Mouse (Mus musculus) brain, embryonic 14.5 days (tissue): ENCODE results near the gene Nr6a1.

Experiments
- CTCF ChIP-seq: fragments of 200-500 bp; IDR thresholded peaks from 2 replicates; pipeline ENCODE4 v1.5.1; 2012; ENCODE audit warnings: inconsistent platforms, mild to moderate bottlenecking, moderate library complexity, borderline replicate concordance; ENCODE audit not compliant: insufficient read depth, insufficient read length; ENCODE audit errors: extremely low read depth
- POLR2A ChIP-seq: fragments of 200-500 bp; IDR thresholded peaks from 2 replicates; pipeline ENCODE4 v1.6.1; 2012; ENCODE audit warnings: mild to moderate bottlenecking, inconsistent platforms, borderline replicate concordance; ENCODE audit not compliant: poor library complexity, insufficient read depth, insufficient read length, severe bottlenecking; ENCODE audit errors: extremely low read depth

- no peak for TF ChIP-seq CTCF
- no peak for TF ChIP-seq POLR2A
These were observed 237.6 kb downstream of the Nr6a1 start for GRCm38 (mm10) chr2:38689881-38690280.
